Mouse (Mus musculus) gastrocnemius, postnatal 25 days (tissue): Measurements from ENCODE around the gene Rheb. TPM values are rescaled to one million over a fixed set of nuclear protein-coding genes. Genes with fewer than 3 reads are reported as not detected.
"Not testable (repeated sequence)": the region's sequence is repeated elsewhere in the genome, so short reads cannot be mapped to it uniquely, and the experiment has no call there.

ENCODE experiments used
- DNase-seq: peaks from one replicate; pipeline ENCODE4 v3.0.0; 2022
- total RNA-seq, 2 experiments: library from RNA; stranded (reverse); gene quantifications; 1 replicate in 1 of 2; 2 replicates in 1 of 2; pipeline ENCODE4 v1.2.3; 2021

Gene Rheb
- total RNA-seq, 2 experiments from 2014 or later: 53.8 to 60.9 TPM

DNA sequence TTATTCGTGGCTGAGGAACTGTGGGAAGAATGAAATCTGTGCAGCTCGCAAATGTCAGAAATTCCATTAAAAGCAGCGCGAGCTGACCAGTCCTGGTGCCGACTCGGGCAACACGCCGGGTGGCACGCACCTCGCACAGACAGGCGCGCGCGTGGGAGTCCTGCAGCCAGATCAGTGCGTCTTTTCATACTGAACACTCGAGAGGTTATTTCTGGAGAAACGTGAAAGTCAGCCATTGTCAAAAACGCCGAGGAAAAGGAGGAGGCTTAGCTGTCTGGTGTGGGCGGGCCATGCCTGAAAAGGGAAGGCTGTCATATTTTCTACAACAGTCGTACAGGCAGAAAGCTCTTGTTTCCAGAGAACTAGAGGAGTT, 665 bp upstream of the Rheb start:
- DNase-seq: no peak

GRCm38 (mm10) chr5:24841662-24842273, 656 bp downstream of the Rheb start:
- DNase-seq: no peak

DNA sequence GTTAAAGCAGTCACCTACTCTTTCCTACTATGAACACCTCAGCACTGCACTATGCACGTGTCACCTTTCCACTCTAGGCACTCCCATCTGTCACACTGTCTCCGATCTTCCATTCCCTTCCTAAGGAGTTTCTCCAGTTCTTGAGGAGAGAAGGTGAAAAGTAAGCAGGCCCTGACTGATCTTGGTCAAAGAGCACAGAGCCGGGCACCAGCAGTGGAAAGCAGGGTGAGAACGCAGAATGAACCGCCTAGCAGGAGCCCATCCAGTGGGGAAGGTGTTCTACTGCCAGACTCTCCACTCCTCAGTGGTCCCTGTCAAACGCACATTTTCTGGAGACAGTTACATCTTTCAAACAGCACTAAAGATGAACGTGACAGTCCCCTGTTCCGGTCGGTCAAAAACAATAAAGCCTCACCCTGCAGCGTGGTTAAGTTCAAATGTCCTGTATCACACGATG, 1.4 kb downstream of the Rheb start:
- no peak for DNase-seq

DNA sequence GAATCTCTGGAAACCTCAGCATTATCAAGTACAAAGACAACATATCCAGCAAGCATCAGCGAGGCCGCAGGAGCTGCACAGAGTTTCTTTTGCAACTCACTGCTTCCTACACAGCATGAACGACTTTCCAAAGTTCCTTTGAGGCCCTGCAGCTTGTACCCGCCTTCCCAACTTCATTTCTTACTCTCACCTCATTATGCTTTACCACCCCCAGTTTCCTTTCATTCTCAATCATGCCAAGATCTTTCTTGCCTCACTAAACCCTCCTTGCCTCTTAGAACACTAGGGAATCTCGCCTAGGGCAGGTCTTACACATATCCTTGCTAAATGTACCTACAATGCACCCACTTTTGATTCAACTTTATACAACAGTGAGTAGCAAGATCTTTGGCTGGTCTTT, 7.9 kb downstream of the Rheb start:
- DNase-seq: no peak

- no peak for DNase-seq
Measured at GRCm38 (mm10) chr5:24831912-24832311, 10.5 kb downstream of the Rheb start.

- DNase-seq: no peak
Measured at GRCm38 (mm10) chr5:24828446-24828845, 14.0 kb downstream of the Rheb start.

DNA sequence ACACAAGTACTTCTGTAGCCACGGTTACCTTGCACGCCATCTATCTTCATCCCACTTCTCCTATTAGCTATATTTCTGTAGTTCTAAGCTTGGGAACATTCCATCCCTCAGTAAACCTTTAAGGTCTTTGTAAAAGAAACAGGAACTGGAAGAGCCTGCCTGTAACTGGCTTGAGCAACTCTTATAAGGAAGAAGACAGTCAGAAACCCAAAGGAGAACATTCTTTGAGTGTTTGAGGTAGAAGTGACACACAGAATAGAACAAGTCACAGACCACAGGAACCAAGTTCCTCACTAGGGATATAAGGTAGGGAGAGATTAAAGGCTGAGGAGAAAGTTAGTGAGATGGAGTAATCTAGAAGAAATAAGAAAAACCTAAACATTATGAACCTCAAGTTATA, 15.3 kb downstream of the Rheb start:
- DNase-seq: no peak

GRCm38 (mm10) chr5:24826056-24826770, 16.2 kb downstream of the Rheb start:
- DNase-seq: no peak

- no peak for DNase-seq
Measured at GRCm38 (mm10) chr5:24825365-24826055, 16.9 kb downstream of the Rheb start.

DNA sequence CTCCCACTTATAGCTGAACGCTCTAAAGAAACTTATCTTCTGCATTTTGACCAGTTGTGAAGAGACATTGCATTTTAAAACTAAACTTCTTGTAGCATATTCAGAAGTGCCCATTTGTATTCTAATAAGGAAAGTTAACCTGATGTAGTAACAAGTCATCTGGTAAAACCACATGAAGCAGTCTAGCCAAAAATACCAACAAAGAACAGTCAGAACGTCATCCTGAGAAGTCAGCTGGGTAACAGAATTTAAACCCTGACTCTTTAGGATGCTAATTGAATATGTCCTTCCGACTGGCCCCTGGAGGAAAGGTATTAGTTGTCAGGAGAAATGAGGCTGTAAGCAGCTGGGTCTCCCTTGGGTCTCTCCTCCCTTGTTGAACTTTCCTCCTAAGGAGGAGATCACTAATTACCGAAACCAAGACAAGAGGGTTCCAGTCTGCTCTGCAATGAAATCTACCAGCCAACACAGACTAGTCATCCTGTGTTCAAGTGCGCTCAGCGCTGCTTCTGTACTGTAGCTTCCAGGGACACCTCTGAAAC, 18.5 kb downstream of the Rheb start:
- no peak for DNase-seq

- DNase-seq: no peak
Measured at GRCm38 (mm10) chr5:24822781-24823180, 19.6 kb downstream of the Rheb start.

DNA sequence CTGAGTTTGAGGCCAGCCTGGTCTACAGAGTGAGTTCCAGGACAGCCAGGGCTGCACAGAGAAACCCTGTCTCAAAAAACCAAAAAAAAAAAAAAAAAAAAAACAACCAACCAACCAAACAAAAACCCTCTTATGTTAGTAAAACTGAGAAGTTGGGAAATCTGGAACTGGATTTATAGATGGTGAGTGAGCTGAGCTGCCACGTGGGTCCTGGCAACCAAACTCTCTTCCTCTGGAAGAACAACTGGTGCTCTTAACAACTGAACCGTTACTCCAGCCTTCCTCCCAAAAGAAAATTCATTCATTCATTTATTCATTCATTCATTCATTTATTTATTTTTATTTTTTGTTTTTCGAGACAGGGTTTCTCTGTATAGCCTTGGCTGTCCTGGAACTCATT, 20.2 kb downstream of the Rheb start:
- DNase-seq: not testable (repeated sequence)

DNA sequence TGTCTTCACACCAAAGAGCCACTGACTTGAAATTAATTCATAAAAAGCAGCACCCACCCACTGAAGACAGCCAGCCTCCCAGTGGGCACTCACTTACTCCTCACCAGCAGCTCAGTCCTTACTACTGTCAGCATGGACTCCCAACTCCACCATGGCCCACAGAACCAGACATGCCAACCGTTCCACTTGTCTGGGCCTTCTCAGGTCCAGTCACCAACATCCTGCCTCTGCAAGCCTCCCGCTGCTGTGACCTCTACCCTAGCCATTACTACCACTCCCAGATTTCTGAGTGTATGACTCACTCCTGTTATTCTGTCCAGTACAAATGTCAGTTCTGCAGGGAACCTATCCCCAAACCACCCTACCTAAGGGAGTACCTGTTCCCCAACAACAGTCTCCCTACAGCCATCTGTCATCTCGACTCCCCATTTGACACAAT, 21.0 kb downstream of the Rheb start:
- DNase-seq: no peak

GRCm38 (mm10) chr5:24820627-24821026, 21.8 kb downstream of the Rheb start:
- no peak for DNase-seq

GRCm38 (mm10) chr5:24817191-24817590, 25.2 kb downstream of the Rheb start:
- no peak for DNase-seq

- DNase-seq: no peak
Measured at GRCm38 (mm10) chr5:24813946-24814345, 28.5 kb downstream of the Rheb start.

DNA sequence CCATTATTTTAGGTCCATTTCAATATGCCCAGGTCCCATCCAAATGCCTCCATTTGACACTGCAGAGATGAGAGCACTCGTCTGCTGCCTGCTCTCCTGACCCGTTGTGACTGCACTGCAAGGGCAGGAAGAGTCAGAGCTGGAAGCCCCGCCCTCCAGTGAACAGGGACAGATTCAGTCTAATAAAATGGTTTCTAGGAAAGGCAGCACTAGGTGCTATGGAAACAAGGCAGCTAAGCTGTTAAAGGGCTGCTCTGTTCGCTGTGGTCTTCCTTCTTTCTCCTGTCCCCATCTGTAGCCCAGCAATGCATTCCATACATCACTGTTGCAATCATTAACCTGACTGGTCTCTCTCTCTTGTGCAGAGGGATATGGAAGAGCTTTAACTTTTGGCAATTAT, 29.4 kb downstream of the Rheb start:
- no peak for DNase-seq

DNA sequence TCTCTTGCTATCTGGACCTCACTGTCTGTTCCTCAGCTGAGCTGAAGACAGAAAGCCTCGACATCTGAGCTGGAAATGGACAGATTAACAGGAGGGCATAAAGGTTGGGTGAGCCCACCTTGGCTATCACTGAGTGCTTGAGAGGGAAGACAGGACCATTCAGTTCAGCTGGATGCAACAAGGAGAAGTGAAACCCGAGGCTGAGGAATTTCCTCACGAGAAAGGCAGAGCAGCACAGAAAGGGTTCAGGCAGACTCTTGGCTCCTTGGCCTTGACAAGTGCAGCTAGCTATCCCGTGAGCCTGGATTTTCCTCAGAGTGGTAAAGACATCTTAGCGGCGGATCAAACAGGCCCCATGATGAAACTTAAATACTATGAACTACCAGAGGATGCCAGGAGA, 37.2 kb downstream of the Rheb start:
- DNase-seq: no peak

DNA sequence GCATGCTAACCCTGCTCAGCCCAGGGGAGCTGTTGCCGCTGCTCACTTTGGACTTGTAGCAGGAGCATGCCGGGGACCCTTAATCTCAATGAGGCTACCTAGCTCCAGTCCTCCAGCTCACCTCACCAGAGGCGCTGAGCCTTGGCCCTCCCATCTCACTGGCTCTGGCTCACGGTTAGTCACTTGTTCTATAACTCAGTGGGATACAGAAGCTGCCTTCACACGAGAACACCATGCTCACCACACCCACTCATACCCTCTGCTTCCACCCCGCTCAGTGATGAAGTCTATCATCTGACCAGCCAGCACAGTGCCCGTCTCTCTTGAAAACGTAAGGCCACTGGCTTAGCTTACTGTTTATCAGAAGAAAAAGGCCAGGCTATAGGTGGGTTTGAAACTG, 37.8 kb downstream of the Rheb start:
- no peak for DNase-seq

DNA sequence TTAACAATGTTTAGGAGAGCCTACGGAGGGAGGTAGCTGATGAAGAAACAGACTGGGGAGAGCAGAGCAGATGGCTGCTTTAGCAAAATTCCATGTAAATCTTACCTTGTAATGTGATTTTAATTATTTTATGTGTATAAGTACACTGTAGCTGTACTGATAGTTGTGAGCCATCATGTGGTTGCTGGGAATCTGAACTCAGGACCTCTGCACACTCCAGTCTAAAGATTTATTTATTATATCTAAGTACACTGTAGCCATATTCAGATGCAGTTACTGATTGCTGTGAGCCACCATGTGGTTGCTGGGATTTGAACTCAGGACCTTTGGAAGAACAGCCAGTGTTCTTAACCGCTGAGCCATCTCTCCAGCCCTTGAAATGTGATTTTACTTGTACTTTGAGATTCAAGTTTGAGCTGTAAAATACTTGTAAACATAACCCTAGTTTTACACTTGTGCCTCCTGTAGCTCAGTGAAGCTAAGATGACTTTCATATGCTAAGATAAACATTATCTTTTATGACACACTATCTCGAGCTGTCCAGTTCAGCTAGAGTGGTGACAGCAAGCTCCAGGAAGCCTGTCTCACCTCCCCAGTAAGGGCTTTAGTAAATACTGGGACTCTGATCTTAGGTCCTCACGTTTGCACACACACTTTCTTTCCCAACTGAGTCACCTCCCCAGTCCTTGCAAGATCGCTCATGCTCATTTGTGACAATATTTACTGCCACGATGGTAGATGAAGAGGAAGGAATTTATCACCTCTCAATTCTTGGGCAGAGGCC, 40.4 kb downstream of the Rheb start:
- DNase-seq: no peak

DNA sequence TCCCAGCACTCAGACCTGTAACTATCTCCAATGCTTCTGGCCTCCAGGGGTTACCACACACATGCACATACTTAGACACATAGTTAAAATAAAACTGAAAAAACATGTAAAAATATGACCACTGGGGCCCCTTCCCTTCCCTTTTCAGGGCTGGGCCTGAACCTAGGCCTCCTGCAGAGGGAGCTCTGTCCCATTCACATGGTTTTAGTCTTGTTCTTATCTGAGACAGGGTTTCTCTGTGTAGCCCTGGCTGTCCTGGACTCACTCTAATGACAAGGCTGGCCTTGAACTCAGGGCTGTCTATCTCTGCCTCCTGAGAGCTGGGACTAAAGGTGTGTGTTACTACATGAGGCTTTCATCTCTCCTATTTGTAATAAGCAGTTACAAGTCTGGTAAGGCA, 42.0 kb downstream of the Rheb start:
- DNase-seq: no peak

DNA sequence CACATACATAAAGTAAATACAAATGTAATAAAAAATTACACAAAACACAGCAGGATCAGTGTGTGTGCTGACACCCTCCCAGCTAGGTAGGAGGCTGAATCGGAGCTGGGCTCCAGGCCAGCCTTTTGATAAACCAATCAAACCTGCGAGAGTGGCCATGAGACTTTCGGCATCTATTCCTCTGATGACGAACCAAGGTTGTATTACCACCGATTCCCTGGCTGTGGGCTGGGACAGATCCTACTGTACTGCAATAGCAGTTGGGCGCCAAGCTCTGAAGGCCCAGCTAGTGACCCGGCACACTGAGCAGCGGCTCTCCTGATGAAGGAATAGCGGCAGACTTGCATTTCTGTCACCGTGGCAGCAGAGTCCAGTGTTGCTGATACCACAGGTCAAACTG, 43.8 kb downstream of the Rheb start:
- DNase-seq: no peak
